Mouse (Mus musculus): ENCODE data around the gene Srpr. TPM values are rescaled to one million over a fixed set of nuclear protein-coding genes. Genes with fewer than 3 reads are reported as not detected.

Srpr gene
- total RNA-seq, 2 experiments from 2014 or later: 65.3 to 68.5 TPM

DNA sequence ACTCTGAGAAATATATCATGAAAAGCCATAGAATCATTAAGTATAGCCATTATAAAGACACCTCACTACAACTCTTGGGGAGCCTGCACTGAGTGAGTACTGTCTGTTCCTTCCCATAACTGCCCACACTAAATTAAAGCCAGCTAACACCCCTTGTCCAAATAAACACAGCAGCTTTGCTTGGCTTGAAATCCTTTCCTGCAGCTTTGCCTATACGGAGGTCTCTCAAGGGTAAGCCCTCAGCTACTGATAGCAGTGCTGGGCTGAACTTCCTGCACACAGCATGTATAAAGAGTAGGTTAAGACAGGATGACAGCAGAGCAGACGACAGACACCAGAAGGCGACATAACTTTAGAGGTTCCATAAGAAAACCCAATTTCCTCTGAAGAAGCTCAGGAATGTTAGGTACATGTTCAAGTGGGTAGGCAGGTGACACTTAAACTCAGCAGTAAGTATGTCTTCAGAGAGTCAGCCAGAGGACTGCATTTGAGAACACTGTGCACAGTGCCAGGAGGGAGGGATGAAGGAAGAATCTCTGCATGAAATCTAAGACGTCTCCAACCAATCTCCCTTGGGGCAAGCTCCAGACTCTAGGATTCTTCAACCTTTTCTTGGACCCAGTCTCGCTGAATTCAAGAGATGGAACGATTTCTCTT, 39.1 kb downstream of the Srpr start:
- intact Hi-C loops (cut with DNase I): no loop called here

DNA sequence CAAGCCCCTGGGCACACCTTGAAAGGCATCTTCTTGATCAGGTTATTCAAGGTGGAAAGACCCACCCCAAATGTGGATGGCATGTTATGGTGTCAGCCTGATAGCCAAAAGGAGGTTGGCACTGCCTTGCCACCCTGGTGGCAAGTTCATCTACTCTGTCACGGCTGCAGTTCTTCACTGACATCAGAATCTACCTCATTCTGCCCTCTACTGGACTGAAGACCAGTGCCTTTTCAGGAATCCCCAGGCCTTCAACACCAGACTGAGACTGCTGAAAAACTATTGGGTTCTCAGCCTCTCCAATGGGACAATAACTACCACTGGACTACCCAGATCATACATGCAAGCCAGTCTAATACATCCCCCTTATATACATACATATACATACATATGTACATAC, 39.8 kb downstream of the Srpr start:
- no peak for DNase-seq (ENCODE audit: low spot score in 2 of 2)
- intact Hi-C loops (cut with DNase I): no loop called here

More for the DNA sequence above, 39.1 kb downstream of the Srpr start:
- no peak for DNase-seq (ENCODE audit: low spot score in 2 of 2)

DNA sequence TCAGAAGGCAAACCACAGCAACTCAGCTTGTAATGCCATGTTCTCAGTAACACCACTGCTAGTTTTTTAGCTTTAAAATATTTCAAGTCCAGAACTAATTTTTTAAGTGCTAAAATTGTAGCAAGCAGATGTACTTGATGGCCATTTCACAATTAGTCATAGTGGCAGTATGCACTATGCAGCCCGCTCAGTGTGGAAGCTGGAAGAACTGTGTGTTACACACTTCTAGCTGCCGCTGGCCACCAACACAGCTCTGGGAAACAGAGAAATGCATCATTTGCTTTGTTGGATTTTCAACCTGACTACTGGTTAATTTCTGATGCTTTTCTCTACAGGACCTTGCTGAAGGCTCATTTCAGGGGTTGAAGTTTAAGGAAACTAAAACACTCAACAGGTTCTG, 47.4 kb downstream of the Srpr start:
- DNase-seq (ENCODE audit: low spot score in 2 of 2): no peak
- intact Hi-C loops (cut with DNase I): no loop called here

DNA sequence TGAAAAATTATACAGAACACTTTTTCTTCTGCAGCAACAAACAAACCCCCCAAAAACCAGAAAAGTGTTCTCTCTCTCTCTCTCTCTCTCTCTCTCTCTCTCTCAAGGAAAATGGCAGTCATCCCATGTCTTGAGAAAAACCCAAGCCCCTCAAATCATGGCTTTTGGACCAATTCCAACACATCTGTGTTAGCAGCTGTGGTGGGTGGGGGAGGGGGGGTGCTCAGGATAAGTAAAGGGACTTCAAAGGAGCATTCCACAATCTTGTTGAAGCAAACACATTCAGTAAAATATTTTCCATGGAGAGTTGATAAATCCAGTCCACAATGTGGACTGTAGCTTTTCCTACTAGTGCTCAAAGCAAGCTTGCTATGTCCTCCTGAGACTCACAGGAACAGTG, 49.5 kb downstream of the Srpr start:
- intact Hi-C loops (cut with DNase I): no loop called here
- no peak for DNase-seq (ENCODE audit: low spot score in 2 of 2)

DNA sequence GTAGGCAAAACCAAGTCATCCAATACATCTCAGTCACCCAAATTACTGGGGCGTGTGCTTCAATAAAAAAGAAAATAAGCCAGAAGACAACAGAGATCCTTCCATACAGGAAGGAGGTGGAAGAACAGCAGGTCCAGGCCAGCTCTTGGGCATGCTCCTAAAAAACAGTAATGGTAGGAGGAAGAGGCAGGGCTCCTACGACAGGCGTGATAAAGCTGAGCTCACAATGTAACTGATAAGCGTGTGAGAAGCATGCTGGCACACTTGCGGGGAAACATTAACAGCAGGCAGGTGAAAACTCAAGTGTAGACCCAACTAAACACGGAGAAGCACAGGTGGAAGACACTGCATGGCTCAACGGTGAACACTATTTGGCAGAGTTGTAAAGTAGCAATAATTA, 57.4 kb downstream of the Srpr start:
- DNase-seq (ENCODE audit: low spot score in 2 of 2): no peak
- intact Hi-C loops (cut with DNase I): no loop called here

DNA sequence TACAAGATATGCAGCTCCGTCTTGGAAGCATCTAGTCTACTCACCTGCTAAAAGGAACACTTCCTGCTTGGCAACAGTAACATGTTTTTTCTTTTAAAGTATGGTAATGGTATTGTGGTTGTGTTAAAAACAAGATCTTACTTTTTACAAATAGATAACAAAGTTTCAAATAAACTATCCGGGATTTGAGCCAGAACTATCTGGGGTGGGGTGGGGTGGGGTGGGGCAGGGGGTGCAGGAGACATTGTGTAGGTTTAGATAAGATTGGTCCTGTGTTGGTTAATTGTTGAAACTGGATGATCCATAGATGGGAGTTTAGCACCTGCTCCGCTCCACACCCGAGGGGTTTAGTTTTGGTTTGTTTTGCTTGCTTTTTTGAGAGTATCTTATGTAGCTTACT, 62.4 kb downstream of the Srpr start:
- no peak for DNase-seq (ENCODE audit: low spot score in 2 of 2)
- intact Hi-C loops (cut with DNase I): no loop called here

DNA sequence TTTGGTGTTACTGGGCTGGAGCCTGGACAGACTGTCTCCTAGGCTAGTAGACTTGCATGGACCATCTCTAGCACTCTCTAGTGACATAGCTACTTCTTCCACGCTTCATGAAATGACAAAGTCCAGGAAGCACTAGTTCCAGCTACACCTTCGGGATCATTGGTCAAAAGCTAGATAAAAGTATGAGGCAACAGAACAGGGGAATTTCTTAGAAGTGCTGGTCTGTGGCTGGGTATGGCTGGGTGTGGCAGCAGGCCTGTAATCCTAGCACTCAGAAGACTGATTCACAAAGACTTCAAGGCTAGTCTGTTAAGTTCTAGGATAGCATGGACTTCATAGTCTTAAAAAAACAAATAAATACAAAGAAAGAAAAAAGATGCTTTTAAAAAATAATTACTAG, 63.5 kb downstream of the Srpr start:
- no peak for DNase-seq (ENCODE audit: low spot score in 2 of 2)
- intact Hi-C loops (cut with DNase I): no loop called here

DNA sequence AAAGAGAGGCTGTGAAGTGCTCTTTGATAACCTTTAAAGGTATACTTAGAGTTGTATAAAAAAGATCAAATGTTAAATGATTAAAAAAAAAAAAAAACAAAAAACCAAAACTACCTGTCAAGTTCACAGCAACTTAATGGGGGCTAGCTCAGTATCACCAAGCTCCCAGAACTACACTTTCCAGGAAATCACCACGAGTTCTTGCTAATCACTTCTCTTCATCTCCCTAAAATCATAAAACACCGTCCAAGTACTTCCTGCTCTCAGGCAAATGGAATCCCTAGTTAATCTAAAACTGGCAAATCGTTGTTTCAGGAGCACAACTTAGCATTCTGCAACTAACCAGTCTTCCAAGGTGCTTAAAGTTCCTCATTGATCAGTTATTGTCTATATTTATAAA, 64.5 kb downstream of the Srpr start:
- intact Hi-C loops (cut with DNase I): no loop called here
- DNase-seq (ENCODE audit: low spot score in 2 of 2): no peak

DNA sequence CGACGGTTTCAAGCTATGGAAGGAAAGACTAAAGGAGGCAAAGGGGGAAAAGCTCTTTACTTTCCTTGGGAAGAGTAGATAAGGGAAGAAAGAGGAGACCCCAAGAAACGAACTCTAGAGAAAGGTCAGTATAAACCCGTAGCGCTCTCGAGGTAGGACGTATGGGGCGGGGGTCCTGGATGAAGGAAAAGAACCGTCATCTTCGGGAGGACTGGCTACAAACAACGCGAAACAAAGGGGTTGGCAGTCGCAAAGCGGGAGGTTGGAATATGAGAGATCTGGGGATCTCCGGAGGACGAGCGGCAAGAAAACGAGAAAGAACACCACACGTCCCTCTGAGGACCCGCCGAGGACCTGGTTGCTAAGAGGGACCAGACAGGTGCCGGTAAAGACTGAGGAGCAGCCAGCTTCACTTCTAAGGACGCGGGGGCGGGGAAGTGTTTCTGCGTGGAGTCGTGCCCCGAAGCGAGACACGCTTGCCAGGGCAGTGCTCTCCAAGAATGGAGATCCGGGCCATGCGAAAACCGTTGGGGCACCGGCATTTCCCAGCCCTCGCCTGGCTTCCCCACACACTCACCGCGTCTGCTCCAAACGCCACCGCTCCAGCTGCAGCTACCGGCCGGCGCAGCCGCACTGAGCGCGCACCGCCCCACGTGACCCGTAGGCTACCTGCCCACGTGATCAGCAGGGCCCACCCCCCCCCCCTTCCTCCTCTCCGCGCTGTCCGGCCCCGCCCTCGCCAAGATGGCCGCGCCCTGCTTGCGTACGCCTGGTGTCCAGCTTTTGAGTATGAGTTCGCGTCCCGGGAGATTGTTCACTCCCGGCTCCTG, 67.4 kb downstream of the Srpr start, which contains the start of the genes Fam118b and Rpusd4:
Gene Fam118b, minus strand, starts transcription at position 660 of the 830 bp plus-strand sequence.
Gene Rpusd4, plus strand, starts transcription at position 720 of the 830 bp plus-strand sequence.
- peak; percentile 94 to 95 for DNase-seq (ENCODE audit: low spot score in 2 of 2)
- intact Hi-C loops (cut with DNase I): loop anchor here (5.0 kb wide), 1 partner anchor 55 kb away; the partner anchor contains the start of gene Foxred1

DNA sequence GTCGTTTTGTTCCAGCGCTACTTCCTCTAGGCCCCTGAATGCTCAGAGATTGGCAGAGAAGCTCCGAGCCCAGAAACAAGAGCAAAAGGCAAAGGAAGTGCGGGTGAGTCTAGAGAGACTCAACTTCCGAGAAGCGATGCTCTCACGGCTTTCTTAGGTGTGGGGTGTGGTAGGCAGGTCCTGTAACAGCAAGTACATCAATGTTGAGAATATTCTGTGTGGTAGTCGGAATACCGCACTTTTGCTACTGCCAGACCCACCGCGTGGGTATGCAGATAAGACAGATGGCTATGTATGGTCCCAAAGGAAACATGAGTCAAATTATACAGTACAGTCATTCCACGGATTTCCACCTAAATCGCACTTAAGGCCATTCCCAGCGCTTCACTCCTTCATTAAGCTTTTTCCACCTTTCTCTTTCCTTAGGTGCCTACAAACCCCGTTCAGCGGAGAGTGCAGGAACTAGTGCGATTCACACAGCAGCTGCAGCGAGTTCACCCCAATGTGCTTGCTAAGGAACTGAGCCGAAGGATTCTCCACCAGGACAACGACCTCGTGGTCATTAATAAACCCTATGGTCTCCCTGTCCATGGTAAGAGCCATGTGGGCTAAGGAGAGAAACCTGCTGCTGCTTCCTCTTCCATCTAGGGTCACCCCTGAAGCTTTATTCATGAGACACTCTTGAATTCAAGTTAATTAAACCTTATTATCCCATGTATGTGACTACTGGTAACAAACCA, 68.2 kb downstream of the Srpr start:
- peak in 1 of 2 experiments; percentile 35 for DNase-seq (ENCODE audit: low spot score in 2 of 2)

DNA sequence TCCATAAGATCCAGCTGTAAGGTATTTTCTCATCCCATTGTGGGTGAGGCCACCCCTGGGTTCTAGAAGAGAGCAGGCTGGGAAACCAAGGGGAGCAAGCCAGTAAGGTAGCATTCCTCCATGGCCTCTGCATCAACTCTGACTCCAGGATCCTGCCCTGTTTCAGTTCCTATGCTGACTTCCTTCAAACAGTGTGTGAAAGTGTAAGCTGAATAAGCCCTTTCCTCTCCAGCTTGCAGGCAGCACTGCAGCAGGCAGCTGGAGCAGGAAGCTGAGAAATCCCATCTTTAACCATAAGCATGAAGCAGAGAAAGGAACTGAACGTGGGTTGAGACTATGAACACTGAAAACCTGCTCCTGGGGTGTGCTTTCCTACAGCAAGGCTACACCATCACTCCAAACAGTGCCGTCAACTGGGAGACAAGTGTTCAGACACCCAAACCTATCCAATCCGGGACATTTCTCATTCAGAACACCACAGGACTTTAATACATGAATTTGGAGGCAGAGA, 77.9 kb downstream of the Srpr start:
- intact Hi-C loops (cut with DNase I): no loop called here
- peak in 1 of 2 experiments; percentile 62 for DNase-seq (ENCODE audit: low spot score in 2 of 2)

More for the DNA sequence above, 68.2 kb downstream of the Srpr start:
- intact Hi-C loops (cut with DNase I): loop anchor here (5.0 kb wide), 1 partner anchor 56 kb away; the partner anchor contains the start of gene Foxred1

DNA sequence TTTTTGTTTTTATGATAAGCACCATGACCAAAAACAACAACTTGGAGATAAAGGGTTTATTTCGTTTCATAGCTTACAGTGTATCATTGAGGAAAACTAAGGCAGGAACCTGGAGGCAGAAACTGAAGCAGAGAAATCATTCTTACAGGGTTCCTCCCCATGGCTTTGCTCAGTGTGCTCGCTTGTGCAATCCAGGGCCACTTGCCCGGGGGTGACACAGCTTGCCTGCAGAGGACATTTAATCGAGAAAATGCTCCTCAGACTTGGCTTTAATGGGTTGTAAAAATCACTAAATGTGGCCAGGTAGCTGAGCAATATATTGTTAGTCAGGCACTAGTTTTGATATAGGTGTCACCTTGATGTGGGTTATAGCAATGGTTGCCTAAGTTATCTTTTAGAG, 78.5 kb downstream of the Srpr start:
- intact Hi-C loops (cut with DNase I): no loop called here
- no peak for DNase-seq (ENCODE audit: low spot score in 2 of 2)

DNA sequence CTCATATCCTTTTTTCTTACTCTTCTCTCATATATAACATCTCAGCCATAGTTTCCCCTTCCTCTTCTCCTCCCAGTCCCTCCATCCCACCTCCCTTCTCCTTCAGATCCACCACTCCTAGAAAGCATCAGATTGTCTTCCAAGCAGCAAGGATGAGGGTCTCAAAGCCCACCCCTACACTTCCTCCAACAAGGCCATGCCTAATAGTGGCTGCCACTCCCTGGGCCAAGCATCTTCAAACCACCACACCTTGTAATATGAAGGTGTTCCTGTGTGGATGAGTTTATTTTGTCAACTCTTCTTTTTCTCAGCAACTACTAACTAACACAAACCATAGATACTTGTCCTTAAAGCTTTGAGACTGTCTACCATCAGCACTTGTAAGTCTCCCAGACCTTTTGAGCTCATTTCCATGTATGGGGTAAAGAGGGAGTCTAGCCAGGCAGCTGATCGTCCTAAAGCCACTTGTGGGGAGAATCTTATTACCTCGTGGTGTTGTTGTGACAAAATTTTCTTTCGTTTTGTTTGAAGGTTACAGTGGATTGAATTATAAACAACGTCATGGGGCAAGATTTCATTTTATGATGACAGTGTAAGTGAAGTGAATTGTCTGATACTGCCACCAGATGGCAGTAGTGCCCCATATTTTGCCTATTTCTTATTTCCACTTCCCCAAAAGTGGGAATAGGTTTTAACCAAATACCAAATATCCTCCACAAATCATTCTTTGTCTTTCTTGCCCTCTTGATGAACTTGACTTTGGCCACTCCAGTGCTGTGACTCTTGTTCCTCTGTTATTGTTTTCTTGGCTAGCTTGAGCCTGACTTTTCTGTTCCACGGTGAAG, 82.3 kb downstream of the Srpr start:
- peak; percentile 66 to 76 for DNase-seq (ENCODE audit: low spot score in 2 of 2)
- intact Hi-C loops (cut with DNase I): loop anchor here (1.0 to 10.0 kb wide), 4 partner anchors 140 to 1413 kb away; partner anchors contain the start of genes Acrv1 and Cdon

DNA sequence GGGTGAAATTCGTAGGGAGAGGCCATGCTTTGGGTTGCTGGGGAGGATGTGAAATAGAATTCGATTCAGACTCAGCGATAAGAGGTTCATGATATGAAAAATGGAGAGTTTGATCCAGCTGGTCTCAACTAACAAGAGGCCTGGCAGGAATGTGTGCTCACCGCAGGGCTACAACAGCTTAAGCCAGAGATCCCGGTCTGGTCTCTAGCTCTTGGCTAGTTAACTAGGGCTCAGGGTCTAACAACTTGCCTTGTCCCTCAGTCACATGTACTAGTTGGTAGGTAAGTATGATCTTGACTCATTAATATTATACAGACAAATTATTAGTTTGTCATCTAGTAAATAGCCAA, 82.9 kb downstream of the Srpr start:
- intact Hi-C loops (cut with DNase I): loop anchor here (1.0 to 10.0 kb wide), 4 partner anchors 139 to 1412 kb away; partner anchors contain the start of genes Acrv1 and Cdon
- DNase-seq (ENCODE audit: low spot score in 2 of 2): no peak

DNA sequence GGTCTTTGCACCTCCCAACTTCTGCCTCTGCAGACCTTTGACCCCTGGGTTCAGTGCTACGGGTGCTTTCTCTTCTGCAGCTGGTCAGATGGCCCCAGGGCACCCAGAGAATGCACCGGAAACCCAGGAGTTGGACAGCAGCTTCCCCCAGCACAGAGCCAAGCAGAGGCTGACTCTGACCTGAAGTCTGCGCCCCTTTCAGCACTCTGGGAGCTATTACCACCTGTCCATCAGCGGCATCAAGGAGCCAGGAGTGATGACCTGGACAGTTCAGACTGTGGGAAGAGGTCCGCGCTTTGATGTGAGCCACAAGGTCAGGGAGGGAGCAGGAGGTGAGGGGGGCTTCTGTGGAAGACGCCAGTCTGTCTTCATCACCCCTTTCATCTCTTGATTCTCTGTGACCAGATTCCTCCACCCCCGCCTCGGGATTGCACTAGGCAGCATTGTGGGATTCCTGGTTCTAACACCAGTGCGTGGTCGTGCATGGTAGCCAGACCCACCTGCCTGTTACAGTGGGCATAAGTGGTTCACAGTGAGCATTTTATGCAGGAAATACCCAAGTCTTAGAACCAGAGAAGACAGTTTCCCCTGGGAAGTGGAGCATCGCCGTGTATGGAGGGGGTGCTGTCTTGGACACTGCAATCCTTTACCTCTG, 83.6 kb downstream of the Srpr start:
- no peak for DNase-seq (ENCODE audit: low spot score in 2 of 2)
- intact Hi-C loops (cut with DNase I): loop anchor here (5.0 to 10.0 kb wide), 2 partner anchors 139 to 1411 kb away; partner anchors contain the start of genes Acrv1 and Cdon

DNA sequence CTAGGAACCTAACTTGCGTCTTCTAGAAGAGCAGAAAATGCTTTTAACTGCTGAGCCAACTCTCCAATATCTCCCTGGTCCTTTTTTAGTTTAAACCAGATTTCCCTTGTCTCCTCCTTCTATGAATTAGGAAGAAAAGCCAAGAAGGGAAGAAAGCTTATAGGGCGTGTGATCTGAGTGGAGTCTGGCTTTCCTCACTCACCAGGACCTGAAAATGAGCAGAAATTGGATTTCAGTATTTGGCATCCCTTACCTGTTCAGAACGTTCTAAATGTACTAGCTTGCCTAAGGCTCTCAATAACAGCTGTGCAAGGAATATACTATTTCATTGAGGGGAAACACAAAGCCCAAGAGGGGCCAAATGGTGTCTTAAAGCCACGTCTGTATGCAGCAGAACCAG, 84.4 kb downstream of the Srpr start:
- intact Hi-C loops (cut with DNase I): loop anchor here (5.0 to 10.0 kb wide), 2 partner anchors 138 to 1410 kb away; partner anchors contain the start of genes Acrv1 and Cdon
- DNase-seq (ENCODE audit: low spot score in 2 of 2): no peak

DNA sequence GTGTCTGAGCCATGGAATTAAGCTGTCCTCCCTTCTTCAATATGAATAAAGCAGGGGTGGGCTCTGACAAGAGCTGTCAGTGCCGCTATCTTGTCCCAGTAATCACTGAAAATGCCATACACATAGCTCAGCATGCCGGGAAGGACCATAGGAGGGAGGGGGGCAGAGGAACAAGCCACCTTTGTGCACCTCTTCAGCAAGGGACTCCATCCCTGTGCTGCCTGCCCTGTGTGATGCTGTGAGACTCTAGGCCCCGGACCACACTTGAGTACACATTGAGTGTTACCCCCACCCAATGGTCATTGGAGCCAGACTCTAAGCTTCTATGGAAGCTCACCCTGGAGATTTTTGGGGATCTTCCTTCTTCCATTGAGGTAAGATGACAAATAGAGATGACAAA, 86.4 kb downstream of the Srpr start:
- DNase-seq (ENCODE audit: low spot score in 2 of 2): no peak
- intact Hi-C loops (cut with DNase I): loop anchor here (10.0 kb wide), 1 partner anchor 1408 kb away; the partner anchor contains the start of gene Acrv1

DNA sequence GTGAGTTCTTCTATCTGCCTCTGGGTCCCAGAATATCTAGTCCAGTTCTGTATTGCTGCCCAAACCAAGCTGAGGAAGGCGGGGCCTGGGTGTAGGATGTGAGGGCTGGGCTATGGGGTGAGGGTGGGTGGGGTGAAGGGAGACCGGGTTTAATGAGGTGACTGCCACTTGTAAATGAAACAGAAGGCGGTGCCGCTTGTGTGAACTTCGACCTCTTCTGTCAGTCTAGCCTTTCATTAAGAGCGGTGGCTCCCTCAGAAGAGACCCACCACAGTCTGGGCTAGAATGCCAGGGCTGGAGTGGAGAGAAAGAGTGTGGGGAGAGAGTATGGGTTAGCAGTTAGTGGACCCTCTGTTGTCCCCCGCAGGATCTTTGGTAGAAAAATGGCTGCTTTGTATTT, 90.0 kb downstream of the Srpr start:
- DNase-seq (ENCODE audit: low spot score in 2 of 2): no peak
- intact Hi-C loops (cut with DNase I): loop anchor here (10.0 kb wide), 1 partner anchor 1405 kb away; the partner anchor contains the start of gene Acrv1

Data from left cerebral cortex, postnatal 25 days (tissue).